In the genomic region with DNA sequence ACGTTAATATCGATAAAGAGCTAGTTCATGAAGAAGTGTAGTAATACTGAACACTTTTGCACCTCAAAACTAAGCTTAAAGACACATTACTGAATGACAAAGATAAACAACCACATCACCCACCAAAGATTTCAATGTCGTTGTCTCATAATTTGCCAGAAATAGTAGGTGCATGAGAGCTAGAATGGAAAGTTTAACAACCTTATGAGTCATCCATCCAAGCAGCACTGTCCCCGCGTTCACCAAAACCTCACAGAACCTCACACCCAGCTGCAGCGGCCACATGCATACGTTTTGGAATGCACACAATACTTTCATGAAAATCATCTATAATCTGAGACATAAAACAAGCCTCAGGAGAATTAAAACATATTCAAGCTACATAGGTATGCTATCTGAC, we compare ENCODE assay signal across 28 mouse cellular contexts.
"Had no signal": no experiment of that assay in that cellular context is flagged by ENCODE, and none has a peak within 500 bp of the region (broad histone marks: within the 10 kb centered on the region; RNA-seq: fewer than 3 reads in every experiment).

No protein-coding gene starts in this region.

- H3K27ac ChIP-seq: gastrocnemius, adult 2 months; heart, adult 2 months; hindbrain, embryonic 10.5 days; hindbrain, embryonic 12.5 days; hindbrain, embryonic 14.5 days; intestine, embryonic 15.5 days; kidney, postnatal 0 days; layer of hippocampus, adult 2 months; left cerebral cortex, adult 2 months; limb, embryonic 10.5 days; limb, embryonic 12.5 days; liver, embryonic 13.5 days; liver, embryonic 15.5 days had no signal

- H3K4me3 ChIP-seq: gastrocnemius, adult 2 months; heart, adult 2 months; heart, embryonic 12.5 days; hindbrain, embryonic 10.5 days; hindbrain, embryonic 12.5 days; intestine, embryonic 15.5 days; layer of hippocampus, adult 2 months; left cerebral cortex, adult 2 months; limb, embryonic 10.5 days; limb, embryonic 12.5 days; liver, embryonic 13.5 days; liver, embryonic 15.5 days had no signal

- H3K27me3 ChIP-seq: heart, embryonic 12.5 days; hindbrain, embryonic 12.5 days; intestine, embryonic 15.5 days; limb, embryonic 12.5 days; liver, embryonic 13.5 days; liver, embryonic 15.5 days had no signal

- H3K4me2 ChIP-seq: heart, embryonic 12.5 days; hindbrain, embryonic 12.5 days; hindbrain, embryonic 14.5 days; intestine, embryonic 15.5 days; limb, embryonic 12.5 days; liver, embryonic 11.5 days; liver, embryonic 13.5 days; liver, embryonic 15.5 days had no signal

- H3K36me3 ChIP-seq: heart, embryonic 12.5 days; hindbrain, embryonic 10.5 days; hindbrain, embryonic 12.5 days; intestine, embryonic 15.5 days; limb, embryonic 10.5 days; limb, embryonic 12.5 days; liver, embryonic 13.5 days; liver, embryonic 15.5 days had no signal

- H3K9me3 ChIP-seq: heart, embryonic 12.5 days; hindbrain, embryonic 10.5 days; hindbrain, embryonic 12.5 days; intestine, embryonic 15.5 days; limb, embryonic 10.5 days; limb, embryonic 12.5 days; liver, embryonic 13.5 days; liver, embryonic 15.5 days had no signal

- DNase-seq: gastrocnemius, adult 2 months; gastrocnemius, postnatal 10 days; gastrocnemius, postnatal 25 days; heart, adult 2 months; heart, postnatal 10 days; heart, postnatal 4 days; kidney, adult 18-20 months; kidney, adult 8-10 months; kidney, postnatal 25 days; kidney, postnatal 4 days; liver; liver, embryonic 13.5 days; liver, postnatal 0 days had no signal

- ATAC-seq: hindbrain, embryonic 16.5 days; inflammation-experienced regulatory T-cells, adult 6 months; intestine, embryonic 15.5 days; intestine, postnatal 0 days; liver, postnatal 0 days had no signal

- H3K4me1 ChIP-seq: heart, embryonic 12.5 days; intestine, embryonic 15.5 days; limb, embryonic 10.5 days; liver, embryonic 13.5 days; liver, embryonic 15.5 days had no signal

- H3K9ac ChIP-seq: heart, embryonic 12.5 days; hindbrain, embryonic 12.5 days; hindbrain, embryonic 14.5 days; intestine, embryonic 15.5 days; limb, embryonic 12.5 days; liver, embryonic 13.5 days; liver, embryonic 15.5 days; liver, postnatal 0 days had no signal
